Mouse (Mus musculus) mature B cell (primary cell): Measurements from ENCODE around the gene Ltbp3.

Source experiments
- in situ Hi-C: fragments of 300-500 bp; cut with MboI; formaldehyde crosslinking; loops from 2 replicates; pipeline ENCODE4 v1.14.3; 2019

The Ltbp3 gene

DNA sequence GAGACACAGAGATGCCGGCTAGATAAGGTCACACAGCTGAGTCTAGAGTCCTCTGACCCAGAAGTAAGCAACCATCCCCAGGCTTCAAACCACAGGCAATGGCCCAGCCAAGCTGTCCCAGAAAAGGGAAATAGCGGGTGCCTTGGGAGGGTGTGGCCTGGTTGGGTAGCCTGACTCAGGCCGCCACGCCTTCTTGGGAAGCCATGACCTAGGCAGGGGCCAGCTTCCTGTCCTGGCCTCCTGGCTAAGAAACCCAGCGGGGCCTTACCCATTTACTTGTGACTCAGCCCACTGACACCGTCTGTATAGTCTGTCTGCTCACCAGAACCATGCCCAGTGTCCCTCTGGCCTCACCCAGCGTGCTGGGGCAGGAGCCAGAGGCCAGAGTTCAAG lies 16.2 kb upstream of the Ltbp3 start:
- in situ Hi-C loops = no loop called here

- in situ Hi-C loops = no loop called here
Measured at GRCm38 (mm10) chr19:5725029-5725707, 15.5 kb upstream of the Ltbp3 start.

DNA sequence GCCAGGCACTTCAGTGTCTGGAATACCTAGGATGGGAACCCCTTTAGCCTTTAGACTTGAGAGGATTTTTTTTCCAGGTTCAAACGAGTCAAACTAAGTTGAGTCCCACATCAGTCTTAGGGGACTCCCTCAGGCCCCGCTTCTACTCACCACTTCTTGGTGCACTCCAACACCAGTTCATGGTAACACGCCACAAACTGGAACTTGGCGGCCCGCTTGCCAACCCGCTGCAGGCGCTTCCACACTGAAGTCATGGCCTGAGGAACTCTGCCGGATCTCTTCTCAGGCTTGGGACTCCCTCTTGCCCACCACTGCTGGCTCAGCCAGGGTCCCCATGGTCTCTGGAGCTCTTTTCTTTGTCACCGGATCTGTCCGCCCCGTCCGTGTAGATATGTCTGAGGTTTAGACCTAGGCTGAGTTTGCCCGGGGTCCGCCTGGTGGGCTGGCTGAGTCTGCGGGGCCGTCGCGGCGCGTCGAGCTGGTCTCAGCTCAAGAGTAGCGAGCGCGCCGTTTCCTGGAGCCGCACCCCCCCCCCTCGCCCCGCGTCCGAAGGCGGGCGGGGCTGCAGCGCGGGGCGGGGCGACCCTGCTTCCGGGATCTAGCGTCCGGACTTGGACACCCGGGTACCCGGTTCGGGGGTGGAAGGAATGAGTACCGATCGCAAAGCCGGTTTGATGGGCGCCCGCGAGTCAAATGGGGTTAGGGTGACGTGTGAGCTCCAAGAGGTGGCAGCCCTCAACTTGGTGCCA lies 14.8 kb upstream of the Ltbp3 start, which contains the start of gene Ehbp1l1:
Ehbp1l1 (minus strand) TSS at position 551 of the 749 bp plus-strand sequence.
- in situ Hi-C loops = no loop called here

- in situ Hi-C loops = no loop called here
Measured at GRCm38 (mm10) chr19:5726961-5727578, 13.6 kb upstream of the Ltbp3 start.

DNA sequence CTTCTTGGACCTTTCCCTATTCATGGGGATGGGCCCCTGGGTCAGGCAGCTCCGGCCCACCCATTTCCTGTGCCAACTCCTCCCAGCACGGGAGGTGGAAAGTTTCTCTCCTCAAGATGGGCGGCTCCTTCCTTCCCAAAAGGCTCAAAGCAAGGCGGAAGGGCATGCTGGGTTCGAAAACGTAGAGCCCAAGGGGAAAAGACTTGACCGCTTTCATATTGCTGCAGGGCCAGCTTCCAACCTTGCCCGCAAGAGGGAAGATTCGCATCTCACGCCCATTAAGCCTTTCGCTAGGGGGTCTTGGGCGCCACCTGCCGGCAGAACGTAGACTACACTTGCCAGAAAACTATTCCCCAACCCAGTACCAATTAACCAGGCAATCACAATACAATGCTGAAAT lies 13.0 kb upstream of the Ltbp3 start:
- in situ Hi-C loops = no loop called here

- in situ Hi-C loops = no loop called here
Measured at GRCm38 (mm10) chr19:5728631-5729443, 11.9 kb upstream of the Ltbp3 start.

DNA sequence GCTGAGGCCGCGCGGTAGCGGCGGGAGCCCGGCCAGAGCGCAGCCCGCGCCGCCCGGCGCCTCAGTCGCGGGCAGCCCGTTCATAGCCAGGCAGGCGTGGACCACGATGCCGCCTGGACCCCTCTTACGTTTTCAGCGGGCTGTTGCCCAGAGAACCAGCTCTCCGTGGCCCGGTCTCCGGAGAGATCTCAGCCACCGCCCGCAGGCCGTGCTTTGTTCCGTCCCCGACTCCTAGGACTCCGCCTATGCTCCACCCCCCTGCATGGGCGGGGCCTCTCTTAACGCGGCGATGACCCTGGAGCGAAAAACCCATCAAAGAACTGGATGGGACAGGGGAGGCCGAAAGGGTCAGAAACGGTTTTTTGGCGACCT lies 11.3 kb upstream of the Ltbp3 start, which contains the start of gene Fam89b:
Fam89b (minus strand) TSS at position 210 of the 372 bp plus-strand sequence.
- in situ Hi-C loops = no loop called here

- in situ Hi-C loops = no loop called here
Measured at GRCm38 (mm10) chr19:5730314-5731186, 10.2 kb upstream of the Ltbp3 start.

DNA sequence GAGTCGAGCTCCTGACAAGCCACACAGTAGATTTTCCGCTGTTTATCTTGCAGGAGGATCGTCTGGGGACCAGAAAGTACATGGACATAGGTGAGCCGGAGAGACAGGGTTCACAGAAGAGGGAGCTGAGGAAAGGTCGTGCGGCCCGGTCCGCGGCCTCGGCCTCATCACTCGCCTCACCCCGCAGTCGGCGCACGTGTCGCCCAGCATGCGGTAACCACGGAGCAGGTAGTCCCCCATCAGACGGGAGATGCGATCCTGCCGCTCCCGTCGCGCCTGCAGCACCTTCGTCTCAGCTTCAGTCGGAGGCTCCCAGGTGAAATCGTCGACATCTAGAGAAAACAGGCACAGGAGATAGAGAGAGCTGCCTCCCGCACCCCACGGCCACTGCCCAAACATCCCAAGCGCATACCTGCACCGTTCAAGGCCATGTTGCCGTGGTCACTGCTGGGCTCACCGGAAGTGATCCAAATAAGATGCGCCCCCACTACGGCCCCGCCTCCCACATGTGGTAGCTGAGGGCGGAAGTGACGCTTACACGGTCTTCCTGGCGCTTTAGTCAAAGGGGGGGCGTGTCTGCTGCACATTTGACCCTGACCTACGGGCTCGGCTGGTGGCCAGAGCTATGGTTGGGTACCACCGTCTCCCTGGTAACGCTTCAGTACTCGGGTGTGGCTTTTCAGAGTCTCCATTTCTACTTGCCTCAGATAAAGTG lies 9.3 kb upstream of the Ltbp3 start:
- in situ Hi-C loops = no loop called here

DNA sequence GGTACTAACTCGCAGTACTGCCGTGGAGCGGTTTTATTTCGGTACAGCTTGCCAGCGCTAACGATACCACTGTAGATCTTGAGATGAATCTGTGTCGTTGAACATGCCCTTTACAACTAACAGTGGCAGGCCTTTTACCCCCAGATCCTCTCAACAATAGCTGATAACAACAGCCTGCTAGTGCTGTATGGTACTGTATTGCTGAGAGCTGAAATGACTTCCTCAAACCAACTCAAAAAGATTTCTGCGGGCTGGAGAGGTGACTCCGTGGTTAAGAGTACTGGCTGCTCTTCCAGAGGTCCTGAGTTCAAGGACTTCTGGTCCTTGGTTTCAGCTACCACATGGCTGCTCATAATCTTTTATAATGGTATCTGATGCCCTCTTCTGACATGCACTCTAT lies 6.4 kb upstream of the Ltbp3 start:
- in situ Hi-C loops = no loop called here

GRCm38 (mm10) chr19:5739446-5739845 lies 1.3 kb upstream of the Ltbp3 start:
- in situ Hi-C loops = no loop called here

GRCm38 (mm10) chr19:5741641-5742240 lies 1.0 kb downstream of the Ltbp3 start:
- in situ Hi-C loops = no loop called here

DNA sequence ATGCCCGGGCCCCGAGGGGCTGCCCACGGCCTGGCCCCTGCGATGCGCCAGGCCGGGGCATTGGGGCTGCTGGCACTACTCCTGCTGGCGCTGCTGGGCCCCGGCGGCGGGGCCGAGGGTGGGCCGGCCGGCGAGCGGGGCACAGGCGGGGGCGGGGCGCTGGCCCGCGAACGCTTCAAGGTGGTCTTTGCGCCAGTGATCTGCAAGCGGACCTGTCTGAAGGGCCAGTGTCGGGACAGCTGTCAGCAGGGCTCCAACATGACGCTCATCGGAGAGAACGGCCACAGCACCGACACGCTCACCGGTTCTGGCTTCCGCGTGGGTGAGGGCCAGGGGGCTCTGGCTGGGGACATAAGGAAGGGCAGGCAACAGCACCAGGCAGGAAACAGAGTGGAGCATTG lies 1.5 kb downstream of the Ltbp3 start:
- in situ Hi-C loops = no loop called here

DNA sequence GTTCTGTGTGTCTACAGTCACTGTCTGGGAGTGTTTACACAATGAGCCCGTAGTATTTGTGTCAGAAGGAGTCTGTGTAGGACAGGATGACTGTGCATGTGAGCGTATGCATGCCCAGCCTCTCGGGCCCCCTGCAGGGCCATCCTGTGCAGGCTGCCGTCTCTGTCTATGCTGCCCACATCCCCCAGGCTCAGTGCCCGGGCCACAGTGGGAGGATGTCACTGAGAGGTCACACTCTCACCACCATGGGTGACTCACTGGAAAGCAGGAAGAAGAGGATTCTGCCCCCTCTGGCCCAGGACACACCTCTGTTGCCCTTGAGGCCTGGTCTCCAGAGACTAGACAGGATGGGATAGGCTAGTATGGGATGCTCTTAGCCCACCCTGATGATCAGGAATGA lies 2.9 kb downstream of the Ltbp3 start:
- in situ Hi-C loops = no loop called here

DNA sequence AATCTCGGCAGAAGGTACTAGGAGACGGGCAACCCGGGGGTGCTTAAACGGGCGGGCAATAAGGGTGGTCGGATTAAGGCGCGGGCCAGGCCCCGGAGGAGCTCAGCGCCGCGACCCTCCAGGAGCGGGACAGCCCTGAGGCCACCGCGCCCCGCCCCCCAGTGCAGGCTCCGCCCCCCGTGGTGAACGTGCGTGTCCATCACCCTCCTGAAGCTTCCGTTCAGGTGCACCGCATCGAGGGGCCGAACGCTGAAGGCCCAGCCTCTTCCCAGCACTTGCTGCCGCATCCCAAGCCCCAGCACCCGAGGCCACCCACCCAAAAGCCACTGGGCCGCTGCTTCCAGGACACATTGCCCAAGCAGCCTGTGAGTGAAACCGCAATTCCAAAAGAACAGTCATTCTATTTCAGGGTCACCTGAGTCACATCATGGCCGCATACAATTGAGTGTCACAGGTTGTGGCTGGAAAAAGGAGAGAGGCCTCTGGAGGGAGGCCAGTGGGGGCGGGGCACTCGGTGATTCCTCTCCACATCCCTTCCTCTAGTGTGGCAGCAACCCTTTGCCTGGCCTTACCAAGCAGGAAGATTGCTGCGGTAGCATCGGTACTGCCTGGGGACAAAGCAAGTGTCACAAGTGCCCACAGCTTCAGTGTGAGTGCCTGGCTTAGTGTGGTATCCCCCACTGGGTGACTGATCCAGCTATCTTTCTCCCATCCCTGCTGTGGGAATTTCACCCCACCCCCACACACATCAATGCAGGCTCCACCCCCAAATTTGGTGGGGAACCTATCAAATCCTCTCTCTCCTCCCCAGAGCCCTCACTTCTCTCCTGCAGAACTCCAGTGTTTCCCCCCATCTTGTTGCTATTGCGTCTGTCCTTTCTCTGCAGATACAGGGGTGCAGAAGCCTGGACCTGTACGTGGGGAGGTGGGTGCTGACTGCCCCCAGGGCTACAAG lies 5.3 kb downstream of the Ltbp3 start:
- in situ Hi-C loops = no loop called here

- in situ Hi-C loops = no loop called here
Measured at GRCm38 (mm10) chr19:5746907-5747363, 6.2 kb downstream of the Ltbp3 start.

- in situ Hi-C loops = no loop called here
Measured at GRCm38 (mm10) chr19:5749476-5749875, 8.8 kb downstream of the Ltbp3 start.

- in situ Hi-C loops = no loop called here
Measured at GRCm38 (mm10) chr19:5750951-5751350, 10.2 kb downstream of the Ltbp3 start.

DNA sequence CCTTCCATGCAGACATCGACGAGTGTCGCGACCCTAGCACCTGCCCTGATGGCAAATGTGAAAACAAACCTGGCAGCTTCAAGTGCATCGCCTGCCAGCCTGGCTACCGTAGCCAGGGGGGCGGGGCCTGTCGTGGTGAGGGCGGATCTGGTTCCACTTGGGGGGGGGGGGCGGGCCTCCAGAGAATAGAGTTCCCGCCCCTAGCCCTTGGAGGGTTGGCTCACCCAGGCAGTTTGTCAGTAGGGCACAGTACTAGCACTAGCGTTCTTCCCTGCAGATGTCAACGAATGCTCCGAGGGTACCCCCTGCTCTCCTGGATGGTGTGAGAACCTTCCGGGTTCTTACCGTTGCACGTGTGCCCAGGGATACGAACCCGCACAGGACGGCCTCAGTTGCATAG lies 11.0 kb downstream of the Ltbp3 start:
- in situ Hi-C loops = no loop called here
